Mouse (Mus musculus) stomach, postnatal 0 days (tissue): ENCODE results near the gene Prkca.
A peak's percentile ranks its signal among the peaks of the same experiment; 100 is the strongest.

Experiments used
- CTCF ChIP-seq: IDR thresholded peaks from 2 replicates; pipeline ENCODE4 v1.5.1; 2016; ENCODE audit warnings: antibody characterized with exemption, low read depth, mild to moderate bottlenecking, moderate library complexity
- EP300 ChIP-seq: optimal IDR thresholded peaks from 2 replicates; pipeline ENCODE3; 2016; ENCODE audit warnings: antibody characterized with exemption

- TF ChIP-seq CTCF (peak; percentile 6; the same call in 1 of the 2 replicates), EP300 (no peak)
Measured at GRCm38 (mm10) chr11:107891377-107891776, 452.4 kb downstream of the Prkca start.
